Mouse (Mus musculus): ENCODE measurements at regions not wholly inside any gene's neighbourhood (a gene's known extent, or its start where the extent isn't known, plus 50 kb on each side); places are given as distances from the start of the nearest gene placed in this dataset.

- no peak for DNase-seq (ENCODE audit: extremely low spot score, low read depth, low spot score)
Measured at GRCm38 (mm10) chr13:119118382-119118781, 310.0 kb upstream of the Paip1 start.

GRCm38 (mm10) chr13:119140436-119140835 is 288.0 kb upstream of the Paip1 start:
- DNase-seq (ENCODE audit: extremely low spot score, low read depth, low spot score), result no peak

GRCm38 (mm10) chr13:119143351-119143750 is 285.1 kb upstream of the Paip1 start:
- DNase-seq (ENCODE audit: extremely low spot score, low read depth, low spot score), result no peak

GRCm38 (mm10) chr13:119145713-119146112 is 282.7 kb upstream of the Paip1 start:
- no peak for DNase-seq (ENCODE audit: extremely low spot score, low read depth, low spot score)

- DNase-seq (ENCODE audit: extremely low spot score, low read depth, low spot score), result no peak
Measured at GRCm38 (mm10) chr13:119147701-119148100, 280.7 kb upstream of the Paip1 start.

- DNase-seq (ENCODE audit: extremely low spot score, low read depth, low spot score), result no peak
Measured at GRCm38 (mm10) chr13:119149141-119149540, 279.3 kb upstream of the Paip1 start.

GRCm38 (mm10) chr13:119150847-119151548 is 277.4 kb upstream of the Paip1 start:
- no peak for DNase-seq (ENCODE audit: extremely low spot score, low read depth, low spot score)

GRCm38 (mm10) chr13:119177753-119178152 is 250.6 kb upstream of the Paip1 start:
- no peak for DNase-seq (ENCODE audit: extremely low spot score, low read depth, low spot score)

GRCm38 (mm10) chr13:119178212-119178611 is 250.2 kb upstream of the Paip1 start:
- no peak for DNase-seq (ENCODE audit: extremely low spot score, low read depth, low spot score)

- DNase-seq (ENCODE audit: extremely low spot score, low read depth, low spot score), result no peak
Measured at GRCm38 (mm10) chr13:119179157-119179920, 249.1 kb upstream of the Paip1 start.

- DNase-seq (ENCODE audit: extremely low spot score, low read depth, low spot score), result no peak
Measured at GRCm38 (mm10) chr13:119184322-119184877, 244.0 kb upstream of the Paip1 start.

GRCm38 (mm10) chr13:119185567-119186143 is 242.7 kb upstream of the Paip1 start:
- no peak for DNase-seq (ENCODE audit: extremely low spot score, low read depth, low spot score)

GRCm38 (mm10) chr13:119231556-119231955 is 196.8 kb upstream of the Paip1 start:
- no peak for DNase-seq (ENCODE audit: extremely low spot score, low read depth, low spot score)

GRCm38 (mm10) chr13:119232100-119233029 is 196.0 kb upstream of the Paip1 start:
- no peak for DNase-seq (ENCODE audit: extremely low spot score, low read depth, low spot score)

GRCm38 (mm10) chr13:119233030-119233385 is 195.4 kb upstream of the Paip1 start:
- no peak for DNase-seq (ENCODE audit: extremely low spot score, low read depth, low spot score)

- no peak for DNase-seq (ENCODE audit: extremely low spot score, low read depth, low spot score)
Measured at GRCm38 (mm10) chr13:119233869-119234268, 194.5 kb upstream of the Paip1 start.

GRCm38 (mm10) chr13:119242358-119242757 is 186.0 kb upstream of the Paip1 start:
- no peak for DNase-seq (ENCODE audit: extremely low spot score, low read depth, low spot score)

- DNase-seq (ENCODE audit: extremely low spot score, low read depth, low spot score), result no peak
Measured at GRCm38 (mm10) chr13:119247101-119247500, 181.3 kb upstream of the Paip1 start.

GRCm38 (mm10) chr13:119252006-119252405 is 176.4 kb upstream of the Paip1 start:
- no peak for DNase-seq (ENCODE audit: extremely low spot score, low read depth, low spot score)

- no peak for DNase-seq (ENCODE audit: extremely low spot score, low read depth, low spot score)
Measured at GRCm38 (mm10) chr13:119256350-119256749, 172.1 kb upstream of the Paip1 start.

- no peak for DNase-seq (ENCODE audit: extremely low spot score, low read depth, low spot score)
Measured at GRCm38 (mm10) chr13:119258515-119258914, 169.9 kb upstream of the Paip1 start.

Data from hindlimb bud, embryonic 11.5 days (tissue).